Mouse (Mus musculus) thymus, postnatal 4 days (tissue): ENCODE results near the gene Cdh6.

Source experiments
- DNase-seq: peaks from one replicate; pipeline ENCODE4 v3.0.0; 2021

Cdh6 gene

GRCm38 (mm10) chr15:13155418-13155817, 18.1 kb downstream of the Cdh6 start:
- DNase-seq: no peak

GRCm38 (mm10) chr15:13141983-13142382, 31.5 kb downstream of the Cdh6 start:
- DNase-seq: no peak

- DNase-seq: no peak
Measured at GRCm38 (mm10) chr15:13139662-13140061, 33.8 kb downstream of the Cdh6 start.

- no peak for DNase-seq
Measured at GRCm38 (mm10) chr15:13137166-13137565, 36.3 kb downstream of the Cdh6 start.

GRCm38 (mm10) chr15:13134086-13134485, 39.4 kb downstream of the Cdh6 start:
- DNase-seq: no peak

- no peak for DNase-seq
Measured at GRCm38 (mm10) chr15:13133370-13133769, 40.1 kb downstream of the Cdh6 start.

GRCm38 (mm10) chr15:13132493-13132892, 41.0 kb downstream of the Cdh6 start:
- DNase-seq: no peak

GRCm38 (mm10) chr15:13130246-13130645, 43.2 kb downstream of the Cdh6 start:
- no peak for DNase-seq

- DNase-seq: no peak
Measured at GRCm38 (mm10) chr15:13100341-13100740, 73.1 kb downstream of the Cdh6 start.

GRCm38 (mm10) chr15:13097861-13098260, 75.6 kb downstream of the Cdh6 start:
- no peak for DNase-seq

- no peak for DNase-seq
Measured at GRCm38 (mm10) chr15:13095406-13095805, 78.1 kb downstream of the Cdh6 start.

- DNase-seq: no peak
Measured at GRCm38 (mm10) chr15:13094881-13095256, 78.6 kb downstream of the Cdh6 start.

GRCm38 (mm10) chr15:13093954-13094880, 79.3 kb downstream of the Cdh6 start:
- no peak for DNase-seq

- no peak for DNase-seq
Measured at GRCm38 (mm10) chr15:13092064-13092463, 81.4 kb downstream of the Cdh6 start.

- peak; percentile 20 for DNase-seq
Measured at GRCm38 (mm10) chr15:13088504-13089058, 84.9 kb downstream of the Cdh6 start.

GRCm38 (mm10) chr15:13084746-13085145, 88.7 kb downstream of the Cdh6 start:
- no peak for DNase-seq

GRCm38 (mm10) chr15:13076908-13077669, 96.4 kb downstream of the Cdh6 start:
- no peak for DNase-seq

- no peak for DNase-seq
Measured at GRCm38 (mm10) chr15:13074047-13074446, 99.4 kb downstream of the Cdh6 start.

- no peak for DNase-seq
Measured at GRCm38 (mm10) chr15:13068213-13068516, 105.3 kb downstream of the Cdh6 start.

- DNase-seq: no peak
Measured at GRCm38 (mm10) chr15:13067429-13068212, 105.9 kb downstream of the Cdh6 start.

GRCm38 (mm10) chr15:13066765-13067164, 106.7 kb downstream of the Cdh6 start:
- DNase-seq: no peak

GRCm38 (mm10) chr15:13063633-13064032, 109.8 kb downstream of the Cdh6 start:
- DNase-seq: no peak

- no peak for DNase-seq
Measured at GRCm38 (mm10) chr15:13057728-13058127, 115.7 kb downstream of the Cdh6 start.
